Mouse (Mus musculus) kidney, adult 2 months (tissue): ENCODE results near the gene Pip5k1b.

Experiments used
- CTCF ChIP-seq: fragments of 200-500 bp; conservative IDR thresholded peaks from 2 replicates; pipeline ENCODE4 v1.5.1; 2011; ENCODE audit warnings: low read depth, mild to moderate bottlenecking, control low read depth, low read length, moderate library complexity, mixed read lengths; ENCODE audit not compliant: insufficient read depth, insufficient read length
- POLR2A ChIP-seq: fragments of 200-500 bp; IDR thresholded peaks from one replicate; pipeline ENCODE4 v1.6.1; 2011; ENCODE audit warnings: low read depth, low read length, control low read depth

DNA sequence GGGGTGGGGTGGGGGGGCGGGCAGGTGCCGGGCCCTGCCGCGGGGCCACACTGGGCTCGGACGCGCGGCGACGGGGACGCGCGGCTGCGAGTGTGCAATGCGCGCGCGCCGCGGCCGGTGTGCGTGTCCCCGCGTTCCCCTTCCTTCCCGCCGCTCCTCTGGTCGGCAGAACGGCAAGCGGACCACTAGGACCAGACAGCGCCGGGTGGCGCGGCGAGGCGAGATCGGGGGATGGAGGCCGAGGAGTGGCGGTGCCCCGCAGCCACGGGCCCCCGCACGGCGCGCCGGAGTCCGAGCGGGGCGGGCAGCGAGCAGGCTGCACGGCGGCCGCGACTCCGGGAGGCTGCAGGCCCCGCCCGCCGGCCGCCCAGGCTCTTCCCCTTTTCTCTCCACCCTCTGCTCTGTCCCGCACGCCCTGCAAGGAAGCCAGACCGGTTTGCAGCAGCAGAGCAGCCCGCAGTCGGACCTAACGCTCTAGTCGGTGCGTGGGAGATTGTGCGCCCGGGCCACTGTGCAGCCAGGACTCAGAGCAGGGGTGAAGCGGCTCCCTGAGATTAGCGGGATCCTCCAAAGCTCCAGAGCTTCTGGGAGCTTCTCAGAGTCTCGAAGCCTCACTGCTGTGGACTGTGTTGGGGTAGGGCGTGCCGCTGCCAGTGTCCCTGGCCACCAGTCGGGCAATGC lies 372 bp upstream of the Pip5k1b start:
- TF ChIP-seq CTCF (no peak), POLR2A (no peak)
